Mouse (Mus musculus) cortical plate, adult 2 months (tissue): ENCODE measurements around the gene Drap1.

ENCODE experiments used
- CTCF ChIP-seq: fragments of 200-500 bp; IDR thresholded peaks from 2 replicates; pipeline ENCODE4 v1.5.1; 2011; ENCODE audit warnings: mild to moderate bottlenecking, control low read depth, low read length; ENCODE audit not compliant: insufficient read depth; ENCODE audit errors: extremely low read depth
- POLR2A ChIP-seq: fragments of 200-500 bp; IDR thresholded peaks from 2 replicates; pipeline ENCODE4 v1.6.1; 2011; ENCODE audit warnings: mild to moderate bottlenecking, low read length, control low read depth; ENCODE audit not compliant: insufficient read depth; ENCODE audit errors: extremely low read depth

DNA sequence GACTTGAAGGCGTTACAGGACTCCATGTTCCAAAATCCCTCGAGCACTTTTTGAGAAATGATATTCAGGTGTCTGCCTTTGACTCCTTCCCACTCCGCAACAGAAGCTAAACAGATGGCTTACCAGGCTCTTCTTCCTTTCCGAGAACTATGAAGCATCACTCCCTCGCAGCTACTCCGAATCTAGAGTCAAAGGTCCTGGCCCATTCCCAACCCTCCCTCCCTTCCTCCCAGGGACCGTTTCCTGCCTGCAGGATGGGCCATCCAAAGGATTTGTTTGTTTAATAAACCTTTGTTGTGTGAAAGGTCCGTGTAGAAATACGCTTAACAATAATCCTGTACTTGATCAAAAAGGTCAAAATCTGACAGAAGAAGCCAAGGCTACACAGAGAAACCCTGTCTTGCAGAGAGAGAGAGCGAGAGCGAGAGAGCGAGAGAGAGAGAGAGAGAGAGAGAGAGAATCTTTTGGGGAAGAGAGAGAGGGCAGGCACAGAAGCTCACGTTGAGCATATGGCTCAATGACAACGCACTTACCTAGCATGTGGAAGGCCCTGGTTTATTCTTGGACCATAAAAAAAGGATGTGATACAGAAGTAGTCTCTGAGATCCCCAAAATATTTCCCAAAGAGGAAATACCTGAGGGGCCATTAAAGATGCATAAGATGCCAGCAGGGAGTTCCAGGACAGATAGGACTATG lies 33.1 kb upstream of the Drap1 start, which contains the start of gene Ccdc85b:
- TF ChIP-seq CTCF (no peak), POLR2A (no peak)
